Mouse (Mus musculus) limb, embryonic 14.5 days (tissue): ENCODE measurements at regions not wholly inside any gene's neighbourhood (a gene's known extent, or its start where the extent isn't known, plus 50 kb on each side); places are given as distances from the start of the nearest gene placed in this dataset.

Experiments used
- ATAC-seq: fragments of 200-750 bp; cut with Nextera tagmentation; 2 replicates; pipeline ENCODE4 v1.8.0; 2017; ENCODE audit warnings: low read depth, moderate number of reproducible peaks, moderate TSS enrichment; ENCODE audit not compliant: low FRiP score
- DNase-seq: peaks from one replicate; pipeline ENCODE4 v3.0.0-alpha.2; 2015; ENCODE audit warnings: low spot score
- H3K27ac ChIP-seq: fragments of 300-500 bp; sonication (generic); replicated peaks from 2 replicates; pipeline ENCODE4 v1.5.1; 2014; ENCODE audit warnings: low read depth, mild to moderate bottlenecking, low read length, moderate library complexity, mixed read lengths
- H3K27me3 ChIP-seq: fragments of 300-500 bp; sonication (generic); 2 replicates; pipeline ENCODE4 v1.6.1; 2014; ENCODE audit warnings: low read length, mixed read lengths; ENCODE audit not compliant: control insufficient read depth, insufficient read depth
- H3K36me3 ChIP-seq: fragments of 300-500 bp; sonication (generic); 2 replicates; pipeline ENCODE4 v1.6.1; 2014; ENCODE audit warnings: mild to moderate bottlenecking, low read length, moderate library complexity, mixed read lengths; ENCODE audit not compliant: control insufficient read depth, insufficient read depth
- H3K4me1 ChIP-seq: fragments of 300-500 bp; sonication (generic); 2 replicates; pipeline ENCODE4 v1.6.1; 2014; ENCODE audit warnings: antibody characterized with exemption, low read length, mixed read lengths; ENCODE audit not compliant: control insufficient read depth, insufficient read depth
- H3K4me2 ChIP-seq: fragments of 300-500 bp; sonication (generic); replicated peaks from 2 replicates; pipeline ENCODE4 v1.6.1; 2014; ENCODE audit warnings: low read depth, mild to moderate bottlenecking, low read length, moderate library complexity; ENCODE audit not compliant: severe bottlenecking
- H3K4me3 ChIP-seq: fragments of 300-500 bp; sonication (generic); replicated peaks from 2 replicates; pipeline ENCODE4 v1.5.1; 2014; ENCODE audit warnings: low read length
- H3K9ac ChIP-seq: fragments of 300-500 bp; sonication (generic); 2 replicates; pipeline ENCODE4 v1.6.1; 2014; ENCODE audit warnings: mild to moderate bottlenecking, low read depth, low read length, moderate library complexity; ENCODE audit not compliant: severe bottlenecking
- H3K9me3 ChIP-seq: fragments of 300-500 bp; sonication (generic); 2 replicates; pipeline ENCODE4 v1.6.1; 2016; ENCODE audit warnings: low read length; ENCODE audit not compliant: control insufficient read depth
- POLR2A ChIP-seq: fragments of 200-500 bp; IDR thresholded peaks from 2 replicates; pipeline ENCODE4 v1.8.0; 2012; ENCODE audit warnings: inconsistent platforms, mild to moderate bottlenecking, moderate library complexity, borderline replicate concordance; ENCODE audit not compliant: insufficient read depth, insufficient read length; ENCODE audit errors: extremely low read depth
- WGBS: fragments of 180-500 bp; shearing (Covaris S2); extraction: QIAGEN DNeasy Blood & Tissue Kit; methylation state at CpG from one replicate; pipeline ENCODE4 v1.1.7; 2014; 5-methylcytosine and 5-hydroxymethylcytosine counted together

DNA sequence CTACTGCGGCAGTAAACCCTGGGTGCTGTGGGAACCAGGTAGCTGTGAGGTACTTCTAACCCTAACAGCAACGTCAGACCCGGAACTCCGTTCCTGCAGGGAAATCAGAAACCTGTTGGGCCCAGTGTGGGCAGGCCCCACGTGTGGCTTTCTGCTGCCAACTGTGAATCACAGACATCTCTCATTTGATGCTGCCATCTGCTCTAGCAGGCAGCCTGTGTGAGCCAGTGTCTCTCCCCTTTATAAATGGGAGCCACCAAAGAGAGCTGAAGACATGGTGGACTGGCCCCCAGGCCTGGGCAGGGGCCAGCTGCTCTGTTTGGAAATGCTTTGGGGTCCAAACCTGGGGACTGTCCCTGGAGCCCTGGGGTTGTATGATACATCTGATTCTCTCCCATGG is 71.1 kb upstream of the Kcng1 start:
- WGBS: 55% methylated on average over 5 of the region's 5 CpGs
- Histone ChIP-seq H3K27ac (no peak overlapping the region), H3K9me3 (no peaks in the 10 kb centered on the region), H3K4me3 (no peak overlapping the region), H3K4me2 (no peak overlapping the region), H3K9ac (no peak overlapping the region), H3K36me3 (no peaks in the 10 kb centered on the region), H3K4me1 (peaks cover 13% of the 10 kb centered on the region), H3K27me3 (no peaks in the 10 kb centered on the region)
- no peak for DNase-seq
- no peak for ATAC-seq
- no peak for TF ChIP-seq POLR2A

DNA sequence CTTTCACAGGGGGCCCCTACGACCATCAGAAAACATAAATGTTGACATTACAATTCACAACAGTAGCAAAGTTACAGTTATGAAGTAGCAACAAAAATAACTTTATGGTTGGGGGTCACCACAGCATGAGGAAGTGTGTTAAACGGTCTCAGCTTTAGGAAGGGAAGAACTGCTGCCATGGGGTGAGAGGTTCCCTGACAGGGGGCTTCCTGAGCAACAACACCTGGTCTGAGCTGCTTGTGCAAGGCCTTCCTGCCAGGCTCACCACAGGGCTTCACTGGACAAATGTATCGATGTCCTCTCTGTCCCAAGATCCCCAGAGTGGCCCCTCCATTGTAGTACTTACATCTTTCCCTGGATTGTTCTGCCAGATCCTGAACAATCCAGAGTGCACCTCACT is 70.7 kb upstream of the Kcng1 start:
- no peaks in the 10 kb centered on the region for H3K9me3 ChIP-seq
- H3K4me2 ChIP-seq: no peak overlapping the region
- H3K27me3 ChIP-seq: no peaks in the 10 kb centered on the region
- no peak for DNase-seq
- peaks cover 13% of the 10 kb centered on the region for H3K4me1 ChIP-seq
- 38% methylated on average over 3 of the region's 3 CpGs for WGBS
- no peak overlapping the region for H3K27ac ChIP-seq
- no peak overlapping the region for H3K4me3 ChIP-seq
- ATAC-seq: no peak
- no peak overlapping the region for H3K9ac ChIP-seq
- H3K36me3 ChIP-seq: no peaks in the 10 kb centered on the region
- TF ChIP-seq POLR2A: no peak

DNA sequence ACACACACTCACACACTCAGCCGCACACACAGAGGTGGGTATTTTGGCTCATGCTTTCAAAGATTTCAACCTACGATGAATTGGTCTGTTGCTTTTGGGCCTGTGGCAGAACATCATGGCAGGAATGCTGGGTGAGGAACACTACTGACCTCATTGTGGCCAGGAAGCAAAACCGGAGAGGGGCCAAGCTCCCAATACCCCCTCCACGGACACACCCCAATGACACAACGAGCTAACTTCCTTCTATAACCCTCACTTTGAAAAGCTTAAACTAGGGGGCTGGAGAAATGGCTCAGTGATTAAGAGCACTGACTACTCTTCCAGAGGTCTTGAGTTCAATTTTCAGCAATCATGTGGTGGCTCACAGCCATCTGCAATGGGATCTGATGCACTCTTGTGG is 63.8 kb upstream of the Kcng1 start:
- ATAC-seq (no peak), DNase-seq (no peak)
- TF ChIP-seq POLR2A: no peak
- Histone ChIP-seq H3K9me3 (no peaks in the 10 kb centered on the region), H3K4me1 (no peaks in the 10 kb centered on the region), H3K4me3 (no peak overlapping the region), H3K4me2 (no peak overlapping the region), H3K9ac (no peak overlapping the region), H3K36me3 (no peaks in the 10 kb centered on the region), H3K27me3 (no peaks in the 10 kb centered on the region), H3K27ac (no peak overlapping the region)
- 84% methylated on average over 5 of the region's 5 CpGs for WGBS

DNA sequence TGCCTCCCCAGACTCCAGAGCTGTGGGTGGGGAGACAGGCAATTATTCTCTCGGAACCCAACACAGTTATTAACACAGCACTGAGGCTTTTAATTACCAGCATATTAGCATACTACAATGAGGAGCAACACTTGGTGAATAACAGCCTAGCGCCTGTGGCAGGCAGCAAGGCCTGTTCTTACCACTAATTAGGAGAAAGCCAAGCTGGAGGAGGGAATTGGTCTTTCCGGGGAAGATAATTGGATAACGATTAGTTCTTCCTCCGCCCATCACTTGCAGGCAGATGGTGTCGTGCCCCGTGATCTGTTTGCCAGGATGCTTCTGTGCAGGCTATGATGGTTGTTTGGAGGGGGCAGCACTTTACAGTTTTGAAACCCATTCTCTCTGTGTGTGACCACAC is 62.2 kb upstream of the Kcng1 start:
- Histone ChIP-seq H3K27ac (no peak overlapping the region), H3K4me1 (no peaks in the 10 kb centered on the region), H3K27me3 (no peaks in the 10 kb centered on the region), H3K9me3 (no peaks in the 10 kb centered on the region), H3K4me2 (no peak overlapping the region), H3K9ac (no peak overlapping the region), H3K36me3 (no peaks in the 10 kb centered on the region), H3K4me3 (no peak overlapping the region)
- ATAC-seq (no peak), DNase-seq (no peak)
- 23% methylated on average over 7 of the region's 7 CpGs for WGBS
- TF ChIP-seq POLR2A: no peak

DNA sequence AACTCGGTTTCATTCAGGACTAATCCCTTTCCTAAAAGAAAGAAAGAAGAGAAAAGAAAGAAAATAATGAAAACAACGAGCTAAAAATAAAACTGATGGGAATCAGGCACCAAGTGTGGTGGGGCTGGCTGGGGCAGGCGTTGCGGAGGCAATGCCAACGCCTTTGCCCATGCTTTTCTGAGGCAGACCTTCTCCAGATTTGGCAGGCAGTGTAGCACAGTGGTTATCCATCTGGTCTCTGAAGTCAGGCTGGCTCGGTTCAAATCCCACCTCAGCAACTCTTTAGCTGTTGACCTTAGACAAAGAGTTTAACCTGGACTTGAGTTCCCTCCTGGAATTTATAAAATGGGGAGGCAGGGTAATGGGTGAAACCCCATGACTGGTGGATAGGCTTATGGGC is 57.3 kb upstream of the Kcng1 start:
- H3K4me1 ChIP-seq: peaks cover 2% of the 10 kb centered on the region; the same call in 1 of the 2 replicates
- no peak overlapping the region for H3K27ac ChIP-seq
- no peak for TF ChIP-seq POLR2A
- ATAC-seq (no peak), DNase-seq (no peak)
- no peaks in the 10 kb centered on the region for H3K36me3 ChIP-seq
- H3K9me3 ChIP-seq: no peaks in the 10 kb centered on the region
- no peak overlapping the region for H3K4me3 ChIP-seq
- WGBS: 87% methylated on average over 6 of the region's 6 CpGs
- no peaks in the 10 kb centered on the region for H3K27me3 ChIP-seq
- no peak overlapping the region for H3K9ac ChIP-seq
- no peak overlapping the region for H3K4me2 ChIP-seq

DNA sequence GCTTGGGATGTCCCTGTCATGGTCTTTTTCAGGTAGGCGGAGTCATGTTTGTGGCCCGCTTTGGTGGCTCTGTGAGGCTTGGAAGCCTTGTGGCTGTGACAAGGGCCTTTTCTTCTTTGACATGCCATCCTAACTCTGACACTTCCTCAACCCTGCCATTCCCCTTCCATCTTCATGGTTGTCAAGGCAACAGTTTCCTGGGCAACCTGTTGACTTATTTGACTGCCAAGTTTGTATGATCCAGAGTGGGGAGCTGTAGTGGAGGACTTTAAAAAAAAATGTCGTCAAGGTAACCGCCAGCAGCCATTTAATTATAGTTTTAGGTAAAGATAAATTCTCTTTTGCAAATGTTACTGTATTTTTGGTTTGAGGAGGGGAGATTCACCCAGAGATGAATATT is 56.8 kb upstream of the Kcng1 start:
- Histone ChIP-seq H3K27ac (no peak overlapping the region), H3K9ac (no peak overlapping the region), H3K4me2 (no peak overlapping the region), H3K27me3 (no peaks in the 10 kb centered on the region), H3K36me3 (no peaks in the 10 kb centered on the region), H3K9me3 (no peaks in the 10 kb centered on the region), H3K4me3 (no peak overlapping the region), H3K4me1 (peaks cover 5% of the 10 kb centered on the region; the same call in 1 of the 2 replicates)
- 78% methylated on average over 4 of the region's 4 CpGs for WGBS
- DNase-seq (no peak), ATAC-seq (no peak)
- no peak for TF ChIP-seq POLR2A
